In genomic region chr12:3426530-3427034, GRCm38 (mm10) we compare ENCODE assay signal across 8 mouse cellular contexts. TPM values are rescaled to one million over a fixed set of nuclear protein-coding genes. Genes with fewer than 3 reads are reported as not detected.
DNase-seq lines count a peak whose midpoint lies in the region; ATAC-seq lines count a peak whose summit lies in the region.

Gene Asxl2 (plus strand): TSS chr12:3426857.

- WGBS in lung, embryonic 16.5 days, result under 1% methylated on average over 53 of the region's 53 CpGs

- peak within 1 kb of the TSS; percentile 99 for H3K4me3 ChIP-seq in lung, embryonic 16.5 days (ENCODE audit: low read length)

- H3K27me3 ChIP-seq in lung, embryonic 16.5 days (ENCODE audit: control insufficient read depth, insufficient read depth, low read depth, low read length), result no peaks in the 10 kb centered on the region

- peak within 1 kb of the TSS; percentile 97 for H3K9ac ChIP-seq in lung, embryonic 16.5 days (ENCODE audit: low read length)

- peak; percentile 96 for DNase-seq in MEL-GATA-1-ER (ENCODE audit: extremely low read depth, low read depth)
- peak; percentile 98 for DNase-seq in cerebellum, adult 8-10 months
- peak; percentile 99 for DNase-seq in forelimb bud, embryonic 11.5 days (ENCODE audit: low read depth, low spot score)
- DNase-seq in layer of hippocampus, adult 9-10 months (ENCODE audit: low spot score), result peak; percentile 92
- DNase-seq in ovary, postnatal 10 days (ENCODE audit: low spot score), result peak; percentile 80
- DNase-seq in thymus, postnatal 10 days (ENCODE audit: low spot score in 2 of 2), result peak; percentile 98 to 99

- H3K27ac ChIP-seq in lung, embryonic 16.5 days (ENCODE audit: low read length), result peak within 1 kb of the TSS; percentile 98

- peaks cover 14% of the 10 kb centered on the region for H3K4me1 ChIP-seq in lung, embryonic 16.5 days (replicated peaks; ENCODE audit: control insufficient read depth, insufficient read depth, low read length)

- H3K9me3 ChIP-seq in lung, embryonic 16.5 days (ENCODE audit: control insufficient read depth, low read length), result no peaks in the 10 kb centered on the region

- H3K36me3 ChIP-seq in lung, embryonic 16.5 days (ENCODE audit: control insufficient read depth, insufficient read depth, low read length), result peaks cover 2% of the 10 kb centered on the region; the same call in 1 of the 2 replicates

- ATAC-seq in hematopoietic stem cell, adult 5-6 weeks (replicated peaks in 1 of 2; ENCODE audit: insufficient read depth in 1 of 2, low FRiP score in 2 of 2, low TSS enrichment in 1 of 2, low read depth in 1 of 2, poor library complexity in 2 of 2, severe bottlenecking in 2 of 2), result peak; percentile 80 to 89
- peak; percentile 96 for ATAC-seq in lung, embryonic 16.5 days (ENCODE audit: low read depth)

- H3K4me2 ChIP-seq in lung, embryonic 16.5 days (ENCODE audit: low read depth, low read length), result peak within 1 kb of the TSS; percentile 65

RNA-seq across cellular contexts. Expression of gene Asxl2, which starts in this region (rescaled TPM):
- total RNA-seq in hematopoietic stem cell, adult 5-6 weeks (2017), result 44.6 and 50.8 TPM in 2 replicates
- 17.3 and 19.4 TPM in 2 replicates for polyA plus RNA-seq in lung, embryonic 16.5 days (2015; fragmentation: Nextera tagmentation; extraction: Ambion mirVana)

Comparison
In these comparisons a context has a peak if more than half of its experiments do, and no peak if none do; other contexts are left out.
1. Peak in every context shown above with its lines: DNase-seq, ATAC-seq, H3K4me3 ChIP-seq and H3K27ac ChIP-seq.